Mouse (Mus musculus) intestine, embryonic 16.5 days (tissue): ENCODE results near the gene Rab2b. TPM values are rescaled to one million over a fixed set of nuclear protein-coding genes. Genes with fewer than 3 reads are reported as not detected.
"Not testable (repeated sequence)": the region's sequence is repeated elsewhere in the genome, so short reads cannot be mapped to it uniquely, and the experiment has no call there.

Experiments
- ATAC-seq: fragments of 200-750 bp; cut with Nextera tagmentation; 2 replicates; pipeline ENCODE4 v1.8.0; 2017; ENCODE audit warnings: moderate TSS enrichment, moderate library complexity
- H3K27ac ChIP-seq: fragments of 300-500 bp; sonication (generic); 2 replicates; pipeline ENCODE4 v1.5.1; 2014; ENCODE audit warnings: mild to moderate bottlenecking, low read length
- H3K27me3 ChIP-seq: fragments of 300-500 bp; sonication (generic); replicated peaks from 2 replicates; pipeline ENCODE4 v1.6.1; 2014; ENCODE audit warnings: low read length, control low read depth, mixed read lengths; ENCODE audit not compliant: control insufficient read depth, insufficient read depth
- H3K36me3 ChIP-seq: fragments of 300-500 bp; sonication (generic); 2 replicates; pipeline ENCODE4 v1.6.1; 2014; ENCODE audit warnings: low read length, control low read depth; ENCODE audit not compliant: control insufficient read depth, insufficient read depth
- H3K4me1 ChIP-seq: fragments of 300-500 bp; sonication (generic); 2 replicates; pipeline ENCODE4 v1.6.1; 2014; ENCODE audit warnings: low read length, control low read depth, mixed read lengths; ENCODE audit not compliant: control insufficient read depth, insufficient read depth
- H3K4me2 ChIP-seq: fragments of 300-500 bp; sonication (generic); 2 replicates; pipeline ENCODE4 v1.6.1; 2014; ENCODE audit warnings: low read depth, low read length, control low read depth
- H3K4me3 ChIP-seq: fragments of 300-500 bp; sonication (generic); 2 replicates; pipeline ENCODE4 v1.5.1; 2014; ENCODE audit warnings: mild to moderate bottlenecking, low read length
- H3K9ac ChIP-seq: fragments of 300-500 bp; sonication (generic); 2 replicates; pipeline ENCODE4 v1.6.1; 2014; ENCODE audit warnings: low read depth, low read length
- H3K9me3 ChIP-seq: fragments of 300-500 bp; sonication (generic); 2 replicates; pipeline ENCODE4 v1.6.1; 2016; ENCODE audit warnings: low read length, control low read depth; ENCODE audit not compliant: control insufficient read depth
- WGBS: fragments of 180-500 bp; shearing (Covaris S2); extraction: QIAGEN DNeasy Blood & Tissue Kit; methylation state at CpG from one replicate; pipeline ENCODE4 v1.1.7; 2014; 5-methylcytosine and 5-hydroxymethylcytosine counted together
- polyA plus RNA-seq: library from polyadenylated mRNA; unstranded; fragments of >200 nt; fragmentation: Nextera tagmentation; extraction: Ambion mirVana; gene quantifications from 2 replicates; pipeline ENCODE4 v1.2.1, GENCODE M21; 2015

Rab2b gene
- polyA plus RNA-seq, 1 experiment from 2014 or later, result 13.8 TPM

- peak overlapping the region; percentile 90; the same call in 1 of the 2 replicates for H3K9ac ChIP-seq
- H3K27ac ChIP-seq, result no peak overlapping the region
Observed at GRCm38 (mm10) chr14:52314808-52315150, 35.4 kb upstream of the Rab2b start.

GRCm38 (mm10) chr14:52313931-52314807 lies 34.8 kb upstream of the Rab2b start:
- Histone ChIP-seq H3K36me3 (peaks cover 23% of the 10 kb centered on the region), H3K4me1 (peaks cover 14% of the 10 kb centered on the region), H3K4me2 (no peak overlapping the region), H3K27me3 (no peaks in the 10 kb centered on the region), H3K9me3 (no peaks in the 10 kb centered on the region), H3K27ac (no peak overlapping the region), H3K4me3 (no peak overlapping the region), H3K9ac (no peak overlapping the region)
- ATAC-seq, result no peak
- 88% methylated on average over 26 of the region's 26 CpGs for WGBS

More at GRCm38 (mm10) chr14:52314808-52315150, 35.4 kb upstream of the Rab2b start:
- Histone ChIP-seq H3K4me1 (peaks cover 14% of the 10 kb centered on the region), H3K4me2 (peak overlapping the region; percentile 84), H3K9me3 (no peaks in the 10 kb centered on the region), H3K36me3 (peaks cover 23% of the 10 kb centered on the region), H3K27me3 (no peaks in the 10 kb centered on the region), H3K4me3 (peak overlapping the region; percentile 89)
- whole genome bisulfite sequencing, result 54% methylated on average over 8 of the region's 8 CpGs
- ATAC-seq, result no peak

GRCm38 (mm10) chr14:52310906-52311305 lies 31.6 kb upstream of the Rab2b start:
- ATAC-seq, result no peak
- no peaks in the 10 kb centered on the region for H3K27me3 ChIP-seq
- H3K4me2 ChIP-seq, result no peak overlapping the region
- no peak overlapping the region for H3K9ac ChIP-seq
- peaks cover 10% of the 10 kb centered on the region for H3K4me1 ChIP-seq
- peaks cover 23% of the 10 kb centered on the region for H3K36me3 ChIP-seq
- 89% methylated on average over 2 of the region's 2 CpGs for WGBS
- H3K4me3 ChIP-seq, result no peak overlapping the region
- no peaks in the 10 kb centered on the region for H3K9me3 ChIP-seq
- H3K27ac ChIP-seq, result no peak overlapping the region

- H3K4me3 ChIP-seq, H3K9ac ChIP-seq, H3K9me3 ChIP-seq, ATAC-seq, H3K27ac ChIP-seq, H3K4me1 ChIP-seq, H3K4me2 ChIP-seq, H3K27me3 ChIP-seq: not testable (repeated sequence)
- WGBS, result 89% methylated on average over 5 of the region's 6 CpGs
- H3K36me3 ChIP-seq, result peaks cover 23% of the 10 kb centered on the region
Observed at GRCm38 (mm10) chr14:52310343-52310742, 31.0 kb upstream of the Rab2b start.

- no peaks in the 10 kb centered on the region for H3K36me3 ChIP-seq
- 95% methylated on average over 2 of the region's 2 CpGs for WGBS
- H3K9me3 ChIP-seq, result no peaks in the 10 kb centered on the region
- no peaks in the 10 kb centered on the region; the same call in 1 of the 2 replicates for H3K4me1 ChIP-seq
- no peak overlapping the region for H3K4me2 ChIP-seq
- no peak overlapping the region for H3K27ac ChIP-seq
- H3K9ac ChIP-seq, result no peak overlapping the region
- H3K27me3 ChIP-seq, result no peaks in the 10 kb centered on the region
- H3K4me3 ChIP-seq, result no peak overlapping the region
- no peak for ATAC-seq
Observed at GRCm38 (mm10) chr14:52306100-52306499, 26.8 kb upstream of the Rab2b start.

- Histone ChIP-seq H3K4me3 (peak within 1 kb of the TSS; percentile 78), H3K9me3 (no peaks in the 10 kb centered on the region), H3K4me2 (peak within 1 kb of the TSS; percentile 63), H3K9ac (peak within 1 kb of the TSS; percentile 79), H3K27me3 (no peaks in the 10 kb centered on the region), H3K27ac (peak within 1 kb of the TSS; percentile 97), H3K36me3 (0 out of 2 replicates have a peak, but pooled peaks cover 1% of the 10 kb centered on the region), H3K4me1 (no peaks in the 10 kb centered on the region; the same call in 1 of the 2 replicates)
- peak; percentile 98 for ATAC-seq
- WGBS, result under 1% methylated on average over 46 of the region's 46 CpGs
Observed at GRCm38 (mm10) chr14:52304644-52305271, 25.4 kb upstream of the Rab2b start, which contains the start of gene Mettl3. Mettl3 (minus strand) TSS chr14:52305128.

- not testable (repeated sequence) for H3K4me1 ChIP-seq, H3K36me3 ChIP-seq, H3K4me2 ChIP-seq, H3K9ac ChIP-seq, ATAC-seq, H3K27me3 ChIP-seq, H3K4me3 ChIP-seq, H3K9me3 ChIP-seq, H3K27ac ChIP-seq
- WGBS, result 92% methylated on average over 3 of the region's 3 CpGs
Observed at GRCm38 (mm10) chr14:52303517-52303916, 24.2 kb upstream of the Rab2b start.

GRCm38 (mm10) chr14:52295558-52296264 lies 16.4 kb upstream of the Rab2b start:
- Histone ChIP-seq H3K4me3 (no peak overlapping the region), H3K4me2 (no peak overlapping the region), H3K27ac (no peak overlapping the region), H3K4me1 (no peaks in the 10 kb centered on the region), H3K36me3 (peaks cover 23% of the 10 kb centered on the region; the same call in 1 of the 2 replicates), H3K9ac (no peak overlapping the region), H3K27me3 (no peaks in the 10 kb centered on the region), H3K9me3 (no peaks in the 10 kb centered on the region)
- 72% methylated on average over 6 of the region's 6 CpGs for WGBS
- ATAC-seq, result peak; percentile 34; the same call in 1 of the 2 replicates

GRCm38 (mm10) chr14:52284191-52284590 lies 4.8 kb upstream of the Rab2b start:
- no peak for ATAC-seq
- H3K4me1 ChIP-seq, result peaks cover 4% of the 10 kb centered on the region
- no peak overlapping the region for H3K27ac ChIP-seq
- H3K4me3 ChIP-seq, result no peak overlapping the region
- H3K9ac ChIP-seq, result no peak overlapping the region
- 86% methylated on average over 3 of the region's 3 CpGs for WGBS
- H3K36me3 ChIP-seq, result peaks cover 9% of the 10 kb centered on the region; the same call in 1 of the 2 replicates
- no peak overlapping the region for H3K4me2 ChIP-seq
- H3K27me3 ChIP-seq, result no peaks in the 10 kb centered on the region
- no peaks in the 10 kb centered on the region for H3K9me3 ChIP-seq
